Mouse (Mus musculus) T-cell, adult 2 months (primary cell): ENCODE data around the gene Ankrd36.
"Not testable (repeated sequence)": the region's sequence is repeated elsewhere in the genome, so short reads cannot be mapped to it uniquely, and the experiment has no call there.

ENCODE experiments used
- DNase-seq: peaks from one replicate; pipeline ENCODE4 v3.0.0; 2022; ENCODE audit warnings: low spot score

The Ankrd36 gene

DNA sequence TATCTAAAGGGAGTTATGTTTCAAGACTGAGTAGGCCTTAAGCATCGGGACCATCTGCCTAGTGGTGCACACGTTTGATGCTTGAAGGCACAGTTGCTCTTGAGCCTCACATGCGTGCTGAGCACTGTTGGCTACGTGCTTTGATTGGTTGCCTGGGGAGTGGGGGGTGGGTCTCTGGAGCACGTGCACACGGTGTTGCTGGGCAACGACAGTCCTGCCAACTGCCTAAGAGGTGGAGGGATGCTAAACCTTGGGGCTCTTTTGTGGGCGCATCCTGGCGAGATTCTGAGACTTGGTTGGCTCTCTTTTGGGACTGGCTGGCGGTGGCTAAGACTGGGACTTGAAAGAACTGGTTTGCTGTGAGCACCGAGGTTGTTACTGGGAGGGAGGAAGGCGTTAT, at the start of gene Ankrd36:
Gene Ankrd36, plus strand, starts transcription at position 211 of the 400 bp plus-strand sequence.
- no peak for DNase-seq

DNA sequence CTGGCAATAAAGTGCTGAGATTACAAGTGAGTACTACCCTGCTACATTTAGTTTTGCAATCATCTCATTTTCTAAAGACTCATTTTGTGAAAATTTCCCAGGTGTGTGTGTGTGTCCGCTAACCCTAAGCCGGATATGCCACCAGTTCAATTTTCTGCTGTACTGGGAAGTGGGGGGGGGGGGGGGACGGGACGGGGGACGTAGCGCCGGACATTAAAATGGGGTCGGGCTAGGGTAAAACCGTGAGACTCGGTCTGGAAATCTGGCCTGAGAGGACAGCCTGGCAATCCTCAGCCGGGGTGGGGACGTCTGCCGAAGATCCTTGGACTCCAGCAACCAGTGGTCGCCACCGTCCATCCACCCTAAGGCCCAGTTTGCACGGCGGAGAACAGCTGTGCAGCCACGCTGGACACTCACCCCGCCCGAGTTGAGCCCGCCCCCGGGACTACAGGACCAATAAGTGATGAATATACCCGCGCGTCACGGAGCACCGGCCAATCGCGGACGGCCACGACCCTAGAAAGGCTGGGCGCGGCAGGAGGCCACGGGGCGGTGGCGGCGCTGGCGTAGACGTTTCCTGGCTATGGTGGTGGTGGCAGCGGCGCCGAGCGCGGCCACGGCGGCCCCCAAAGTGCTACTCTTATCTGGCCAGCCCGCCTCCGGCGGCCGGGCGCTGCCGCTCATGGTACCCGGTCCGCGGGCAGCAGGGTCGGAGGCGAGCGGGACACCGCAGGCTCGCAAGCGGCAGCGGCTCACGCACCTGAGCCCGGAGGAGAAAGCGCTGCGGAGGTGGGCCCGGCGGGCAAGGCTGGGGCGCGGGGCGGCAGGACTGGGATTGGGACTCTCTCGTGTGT, 48.8 kb upstream of the Ankrd36 start, which contains the start of gene Xbp1:
Gene Xbp1, plus strand, starts transcription at position 248 of the 854 bp plus-strand sequence.
- DNase-seq, result peak; percentile 93

DNA sequence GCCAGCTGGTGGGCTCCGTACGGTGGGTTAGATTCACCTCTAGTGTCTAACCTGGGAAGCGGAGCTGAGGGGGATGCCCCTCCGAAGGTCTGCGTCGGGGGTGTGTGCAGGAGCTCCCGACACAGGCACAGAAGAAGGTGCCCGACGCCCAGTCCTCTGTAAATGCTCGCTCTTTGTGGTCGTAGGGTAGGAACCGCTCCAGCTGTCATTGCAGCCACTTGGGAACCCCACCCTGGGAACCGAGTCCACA, 48.3 kb upstream of the Ankrd36 start:
- DNase-seq, result no peak

DNA sequence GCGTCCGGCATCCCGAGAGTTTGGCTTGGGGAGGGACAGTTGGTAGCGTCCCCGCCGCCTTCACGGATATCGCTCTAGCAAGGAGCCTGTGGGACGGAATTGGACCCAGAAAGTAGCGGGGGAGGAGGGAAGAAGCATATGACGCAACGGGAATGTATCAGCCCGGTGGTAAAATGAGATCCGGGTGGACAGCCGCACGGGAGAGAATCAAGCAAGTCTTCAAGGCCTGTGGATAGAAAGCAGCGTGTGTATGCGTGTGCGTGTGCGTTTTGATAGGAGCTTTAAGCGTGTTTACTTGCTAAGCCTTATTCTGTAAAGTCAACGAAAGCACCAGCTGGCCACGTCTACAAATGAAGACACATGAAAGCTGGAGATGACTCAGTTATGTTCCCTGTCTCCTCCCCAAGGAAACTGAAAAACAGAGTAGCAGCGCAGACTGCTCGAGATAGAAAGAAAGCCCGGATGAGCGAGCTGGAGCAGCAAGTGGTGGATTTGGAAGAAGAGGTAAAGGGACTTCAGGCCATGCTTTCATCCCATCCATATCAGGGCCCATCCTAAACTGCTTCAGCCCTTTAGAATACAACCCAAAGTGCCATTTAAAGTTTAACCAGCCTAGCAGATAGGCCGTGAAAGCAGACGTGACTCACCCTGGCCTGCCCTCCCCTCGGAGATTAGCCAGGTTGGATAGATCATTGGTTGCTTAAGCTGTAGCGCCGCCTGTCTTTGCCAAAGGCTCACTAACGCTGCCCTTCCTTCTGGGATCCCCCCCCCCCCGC, 47.8 kb upstream of the Ankrd36 start:
- DNase-seq, result peak; percentile 71

DNA sequence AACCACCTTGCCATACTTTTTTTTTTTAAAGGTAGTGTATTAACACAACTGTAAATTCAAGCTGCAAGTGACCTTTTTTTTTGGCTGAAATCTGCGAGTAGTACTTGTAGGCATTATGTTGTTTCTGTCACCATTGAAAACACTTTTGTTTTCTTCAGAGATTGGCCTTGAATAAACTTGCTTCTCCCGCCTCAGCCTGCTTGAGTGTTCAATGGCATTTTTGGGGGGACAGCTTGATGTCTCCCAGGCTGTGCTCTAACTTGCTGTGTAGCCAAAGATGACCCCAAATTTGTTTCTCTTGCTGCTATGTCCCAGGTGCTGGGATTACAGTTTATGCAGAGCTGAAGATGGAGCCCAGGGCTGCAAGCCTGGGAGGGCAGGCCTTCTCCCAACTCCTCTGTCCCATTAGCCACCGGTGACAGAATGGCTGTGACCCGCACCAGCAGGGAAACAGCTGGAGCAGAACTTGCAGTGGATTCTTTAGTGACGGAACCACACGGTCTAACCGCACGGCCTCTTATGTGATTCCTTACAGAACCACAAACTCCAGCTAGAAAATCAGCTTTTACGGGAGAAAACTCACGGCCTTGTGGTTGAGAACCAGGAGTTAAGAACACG, 46.6 kb upstream of the Ankrd36 start:
- DNase-seq, result no peak

DNA sequence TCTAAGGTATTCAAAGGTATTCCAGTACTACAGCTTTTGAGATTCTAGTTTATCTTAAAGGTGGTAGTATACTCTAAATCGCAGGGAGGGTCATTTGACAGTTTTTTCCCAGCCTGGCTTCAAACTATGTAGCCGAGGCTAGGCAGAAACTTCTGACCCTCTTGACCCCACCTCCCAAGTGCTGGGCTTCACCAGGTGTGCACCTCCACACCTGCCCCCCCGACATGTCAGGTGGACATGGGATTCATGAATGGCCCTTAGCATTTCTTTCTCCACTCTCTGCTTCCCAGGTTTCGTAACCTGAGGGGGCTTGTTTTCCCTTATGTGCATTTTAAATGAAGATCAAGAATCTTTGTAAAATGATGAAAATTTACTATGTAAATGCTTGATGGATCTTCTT, 44.1 kb upstream of the Ankrd36 start:
- DNase-seq, result no peak

DNA sequence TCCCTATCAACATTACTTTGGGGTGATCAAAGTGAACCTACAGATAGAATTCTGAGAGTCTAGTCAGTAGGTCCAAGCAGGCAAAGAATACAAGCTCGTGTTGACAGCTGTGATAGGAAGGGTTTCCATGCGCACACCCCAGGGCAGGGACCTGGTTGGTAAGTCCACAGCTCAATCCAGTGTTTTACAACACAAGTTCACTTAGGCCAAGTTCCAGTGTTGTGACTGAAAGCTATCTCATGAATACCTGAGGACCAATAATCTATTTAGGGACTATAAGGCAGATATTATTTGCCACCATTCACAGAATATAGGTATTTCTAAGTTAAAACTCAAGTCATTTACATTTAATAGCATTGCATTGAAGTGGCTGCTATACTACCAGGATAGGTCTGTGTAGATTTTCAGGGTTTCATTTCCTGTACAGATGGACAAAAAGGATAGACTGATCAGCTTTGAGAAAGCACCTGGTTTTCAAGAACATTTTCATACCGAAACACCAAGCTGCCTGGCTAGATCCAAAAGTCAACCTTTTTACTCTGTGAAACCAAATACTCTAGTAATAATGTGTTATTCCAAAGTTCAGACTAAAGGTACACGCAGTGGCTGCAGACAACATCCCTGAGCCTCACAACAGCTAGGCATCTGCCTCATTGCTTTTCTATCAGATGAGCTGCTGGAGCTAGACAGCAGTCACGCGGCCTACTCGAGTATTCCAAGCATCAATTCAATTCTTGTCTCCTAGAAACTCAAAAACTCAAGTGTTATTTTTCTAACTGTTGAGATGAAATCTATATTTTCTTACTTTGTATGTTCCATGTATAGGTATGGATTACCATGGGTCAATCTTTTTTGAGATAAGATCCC, 42.7 kb upstream of the Ankrd36 start:
- DNase-seq, result no peak

DNA sequence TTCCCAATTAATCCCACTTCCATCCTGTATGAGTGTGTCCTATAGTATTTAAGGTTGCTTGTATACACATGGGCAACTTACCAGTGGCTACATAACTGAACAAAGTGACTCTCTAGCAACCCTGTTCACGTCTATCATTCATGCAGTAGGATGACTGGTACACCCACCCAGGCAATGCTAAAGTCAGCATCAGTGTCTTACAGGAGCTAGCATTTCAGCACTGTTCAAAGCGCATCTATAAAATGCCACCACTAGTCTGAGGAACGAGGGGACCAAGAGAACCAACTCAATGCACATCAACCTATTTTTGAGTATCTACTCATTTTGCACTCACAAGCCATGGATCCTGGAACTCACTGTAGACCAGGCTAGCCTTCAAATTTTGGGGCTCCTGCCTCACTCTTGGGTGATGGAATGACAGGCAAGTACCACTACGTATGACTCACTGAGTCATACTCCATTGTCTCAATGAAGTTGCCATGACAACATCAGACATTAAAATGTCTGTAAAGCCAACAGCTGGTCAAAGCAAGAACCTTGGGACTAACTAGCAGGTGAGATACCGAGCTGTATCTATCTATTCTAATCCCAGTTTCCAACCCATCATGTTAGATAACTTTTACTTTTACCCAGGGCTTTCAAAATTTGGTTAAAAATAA, 41.5 kb upstream of the Ankrd36 start:
- DNase-seq, result no peak

DNA sequence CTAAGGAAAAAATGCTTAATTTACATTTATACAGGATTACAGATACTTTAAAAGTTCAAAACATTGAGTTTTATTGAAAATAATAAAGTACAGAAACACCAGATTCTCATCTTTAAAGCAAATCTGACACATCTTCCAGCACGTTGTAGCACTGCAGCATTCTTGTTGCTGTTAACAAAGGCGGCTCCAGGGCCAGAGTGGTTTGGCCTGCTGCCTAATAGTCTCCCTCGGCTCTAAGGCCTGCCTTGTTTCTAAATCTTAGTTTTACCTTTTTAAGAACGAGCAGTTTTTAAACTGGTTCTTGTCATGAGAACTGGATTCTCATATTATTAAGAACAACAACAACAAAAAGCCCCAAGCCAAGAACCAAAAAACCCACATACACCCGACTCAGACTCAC, 40.6 kb upstream of the Ankrd36 start:
- no peak for DNase-seq

DNA sequence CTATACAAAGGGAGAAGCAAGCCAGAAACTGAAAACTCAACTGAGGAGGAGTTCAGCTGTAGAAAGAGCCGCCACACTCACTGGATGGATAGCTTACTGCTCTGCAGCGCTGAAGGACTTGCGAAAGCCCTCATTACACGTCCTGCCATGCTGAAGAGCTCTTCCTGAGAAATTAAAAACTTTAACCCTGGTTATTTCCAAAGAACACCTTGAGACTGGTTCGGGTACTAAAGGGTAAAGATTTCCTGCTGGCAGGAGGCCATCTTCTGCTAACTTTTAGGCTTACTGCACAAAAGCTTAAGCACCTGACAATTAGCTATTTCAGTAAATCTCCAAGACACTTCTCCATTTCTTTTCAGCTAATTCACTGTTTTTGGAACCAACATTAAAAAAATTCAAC, 39.3 kb upstream of the Ankrd36 start:
- no peak for DNase-seq

DNA sequence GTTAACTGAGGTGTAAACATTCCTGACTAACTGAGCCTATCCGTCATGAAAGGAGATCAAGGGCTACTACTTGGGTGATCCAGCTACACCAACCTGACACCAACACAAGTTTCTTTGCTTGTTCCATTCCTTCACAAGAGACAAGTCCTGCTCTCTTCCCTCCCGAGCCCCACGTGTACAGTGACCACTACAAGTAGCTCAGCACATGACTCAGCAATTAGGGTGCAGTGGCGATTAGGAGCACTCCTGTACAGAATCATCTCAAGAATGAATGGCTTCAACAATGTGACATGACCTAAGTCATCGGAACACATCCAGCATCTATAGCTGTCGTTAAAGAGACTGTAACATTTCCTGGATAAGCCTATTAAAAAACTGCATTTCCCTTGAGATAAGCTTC, 38.8 kb upstream of the Ankrd36 start:
- no peak for DNase-seq

DNA sequence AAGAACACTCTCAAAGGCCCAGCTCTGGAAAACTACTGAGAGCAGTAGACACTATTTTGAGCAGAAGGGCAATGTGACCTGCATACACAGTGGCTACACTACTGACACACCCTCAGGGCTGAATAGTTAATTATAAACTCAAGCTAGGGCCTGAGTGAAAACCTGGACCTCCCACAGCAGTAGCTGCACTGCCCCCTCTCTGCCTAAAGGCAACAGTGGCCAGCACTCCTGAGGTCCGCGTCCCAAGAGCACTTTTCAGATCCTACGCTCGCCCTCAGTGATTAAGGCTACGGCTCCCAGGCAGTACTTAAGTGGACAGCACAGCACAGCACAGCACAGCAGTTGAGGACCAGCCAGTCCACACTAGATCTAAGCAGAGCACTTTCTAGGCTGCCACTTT, 36.4 kb upstream of the Ankrd36 start:
- no peak for DNase-seq

DNA sequence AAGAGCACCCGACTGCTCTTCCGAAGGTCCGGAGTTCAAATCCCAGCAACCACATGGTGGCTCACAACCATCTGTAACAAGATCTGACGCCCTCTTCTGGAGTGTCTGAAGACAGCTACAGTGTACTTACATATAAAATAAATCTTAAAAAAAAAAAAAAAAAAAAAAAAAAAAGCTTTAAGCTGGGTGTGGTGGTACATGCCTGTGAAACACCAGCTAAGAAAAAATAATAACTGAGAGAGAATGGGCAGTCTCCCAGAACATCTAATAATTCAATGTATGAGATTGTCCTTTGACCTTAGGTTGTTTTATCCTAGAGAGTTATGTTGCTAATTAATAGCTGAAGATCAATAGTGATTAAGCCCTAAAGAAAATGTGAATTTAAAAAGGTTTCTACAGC, 32.0 kb upstream of the Ankrd36 start:
- DNase-seq, result not testable (repeated sequence)

DNA sequence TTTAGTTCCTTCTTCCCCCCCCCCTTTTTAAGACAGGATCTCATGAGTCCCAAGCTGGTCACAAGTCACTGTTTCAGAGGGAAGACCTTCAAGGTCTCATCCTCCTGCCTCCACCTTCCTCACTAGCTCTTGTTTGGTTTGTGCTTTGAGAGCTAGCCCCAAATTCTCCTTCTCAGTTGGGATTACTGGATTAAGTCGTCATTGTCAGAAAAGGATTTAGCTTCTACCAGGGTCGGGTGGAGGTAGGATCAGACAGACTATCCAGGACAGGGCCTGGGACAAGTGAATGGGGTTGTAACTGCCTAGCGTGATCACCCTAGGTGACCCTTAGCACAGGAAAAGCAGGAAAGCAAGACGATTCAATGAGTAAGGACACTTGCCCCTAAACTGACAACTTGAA, 29.2 kb upstream of the Ankrd36 start:
- no peak for DNase-seq

DNA sequence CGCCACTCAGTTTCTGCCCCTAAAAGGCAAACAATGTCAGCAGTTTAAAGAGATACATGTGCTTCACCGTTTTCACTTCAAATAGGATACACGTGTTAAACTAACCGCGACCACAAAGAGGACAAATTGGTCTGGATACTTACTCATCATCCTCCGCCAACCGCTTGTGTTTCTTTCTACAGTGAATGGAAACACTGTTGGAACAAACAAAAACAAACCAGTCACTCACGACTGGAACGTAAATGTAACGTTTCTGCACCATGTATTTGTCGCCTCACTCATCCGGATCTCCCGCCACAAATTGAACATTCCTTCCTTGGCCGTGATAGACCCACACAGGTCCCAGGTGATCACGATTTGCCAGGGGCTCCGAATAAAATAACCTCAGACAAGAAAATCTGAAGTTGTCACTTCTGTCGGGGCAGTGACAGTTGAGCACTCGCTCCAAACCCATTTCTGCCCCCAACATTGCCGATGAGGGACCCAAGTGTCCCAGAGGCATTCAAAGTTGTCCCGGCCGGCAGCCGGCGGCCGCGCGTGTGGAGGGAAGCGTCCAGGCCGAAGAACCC, 28.2 kb upstream of the Ankrd36 start:
- DNase-seq, result peak; percentile 43

DNA sequence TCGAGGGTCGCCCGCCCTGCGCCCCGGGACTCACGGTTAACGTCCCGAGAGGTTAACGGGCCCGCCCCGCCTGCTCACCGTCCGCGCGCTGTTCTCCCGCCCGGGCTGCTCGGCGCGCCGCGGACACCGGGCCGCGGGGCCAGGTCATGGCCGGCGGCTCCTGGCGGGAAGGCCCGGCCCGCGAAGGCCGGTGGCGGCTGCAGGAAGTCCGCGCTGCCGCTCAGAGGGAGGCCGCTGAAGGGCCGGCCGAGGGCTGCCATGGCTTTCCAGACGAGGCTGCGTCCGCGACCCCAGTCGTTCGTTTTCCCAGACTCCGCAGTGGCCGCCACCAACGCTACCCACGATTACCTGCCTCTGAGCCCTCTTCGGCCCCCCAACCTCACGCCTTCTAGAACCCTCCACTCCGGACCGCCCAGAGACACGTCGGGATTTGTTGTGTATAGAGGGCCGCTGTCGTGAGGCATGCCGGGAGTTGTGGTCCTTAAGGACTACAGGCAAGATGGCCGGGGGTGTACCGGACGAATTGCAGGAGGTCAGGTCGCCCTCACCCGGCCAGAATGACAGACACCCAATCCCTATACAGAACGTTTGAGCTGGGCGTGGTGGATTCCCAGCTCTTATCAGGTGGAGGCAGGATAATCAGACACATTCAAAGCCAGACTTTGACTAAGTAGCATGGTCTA, 27.5 kb upstream of the Ankrd36 start, which contains the start of gene Ccdc117:
Gene Ccdc117, minus strand, starts transcription at position 389 of the 683 bp plus-strand sequence.
- peak; percentile 83 for DNase-seq

DNA sequence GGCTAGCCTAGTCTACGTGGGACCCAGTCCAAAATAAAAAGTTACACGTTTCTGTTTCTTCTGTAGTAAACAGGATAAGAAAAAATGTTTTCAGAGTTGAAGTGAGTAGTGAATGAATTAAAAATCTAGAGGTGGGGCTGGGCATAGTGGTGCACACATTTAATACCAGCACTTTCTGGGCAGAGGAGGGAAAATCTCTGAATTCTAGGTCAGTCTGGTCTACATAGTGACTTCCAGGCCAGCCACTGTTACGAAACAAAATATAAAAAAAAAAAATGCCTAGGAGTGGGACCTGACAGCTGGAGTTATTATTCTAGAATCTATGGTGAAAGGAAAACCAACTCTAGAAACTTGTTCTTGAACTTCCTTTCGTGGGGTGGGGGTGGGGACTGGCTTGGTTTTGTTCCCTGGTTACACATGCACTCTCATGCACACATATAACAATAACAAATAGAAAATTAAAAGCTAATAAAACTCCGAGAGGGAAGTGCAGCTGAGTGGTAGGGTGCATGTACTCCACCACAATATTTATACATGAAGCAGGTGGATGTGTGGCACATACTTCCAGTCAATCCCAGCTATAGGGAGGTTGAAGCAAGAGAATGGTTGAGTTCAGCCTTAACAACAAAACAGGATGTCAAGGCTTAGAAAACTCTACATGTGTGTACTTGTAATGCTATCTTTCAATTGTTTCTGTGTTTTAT, 26.9 kb upstream of the Ankrd36 start:
- no peak for DNase-seq

DNA sequence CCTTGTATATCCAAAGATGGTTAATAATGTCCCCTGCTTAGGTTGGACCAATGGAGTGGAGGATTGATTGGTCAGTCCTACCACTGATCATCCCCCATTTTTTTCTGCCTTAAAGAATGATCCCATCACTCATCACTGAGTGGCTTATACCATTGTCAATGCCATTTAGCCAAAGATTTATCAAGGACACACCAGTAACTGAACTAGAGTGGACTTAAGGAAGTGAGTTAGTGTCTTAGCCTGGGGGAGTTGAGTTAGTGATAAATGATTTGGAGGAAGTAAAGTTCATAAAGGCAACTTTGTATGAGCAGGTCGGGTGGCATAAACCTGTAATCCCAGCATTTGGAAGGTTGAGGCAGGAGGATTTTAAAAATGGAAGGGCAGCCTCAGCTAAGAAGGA, 26.2 kb upstream of the Ankrd36 start:
- DNase-seq, result no peak

DNA sequence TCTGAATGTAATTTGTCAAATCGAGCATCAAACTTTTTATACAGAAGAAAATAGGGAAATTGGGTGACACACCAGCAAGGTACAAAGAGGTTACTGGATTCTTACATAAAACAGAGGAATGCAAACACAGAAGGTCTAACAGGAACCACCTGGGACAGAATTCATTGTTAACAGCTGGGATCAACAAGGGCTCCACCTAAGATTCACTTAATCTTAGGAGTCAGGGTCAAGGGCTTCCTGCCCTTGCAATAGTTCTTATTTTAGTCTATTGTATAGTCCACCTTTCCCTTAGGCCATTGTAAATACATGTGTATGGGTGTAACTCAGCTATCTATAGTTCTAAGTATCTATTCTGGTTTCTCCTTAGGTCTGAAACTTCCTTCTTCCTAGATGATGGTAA, 24.8 kb upstream of the Ankrd36 start:
- not testable (repeated sequence) for DNase-seq

DNA sequence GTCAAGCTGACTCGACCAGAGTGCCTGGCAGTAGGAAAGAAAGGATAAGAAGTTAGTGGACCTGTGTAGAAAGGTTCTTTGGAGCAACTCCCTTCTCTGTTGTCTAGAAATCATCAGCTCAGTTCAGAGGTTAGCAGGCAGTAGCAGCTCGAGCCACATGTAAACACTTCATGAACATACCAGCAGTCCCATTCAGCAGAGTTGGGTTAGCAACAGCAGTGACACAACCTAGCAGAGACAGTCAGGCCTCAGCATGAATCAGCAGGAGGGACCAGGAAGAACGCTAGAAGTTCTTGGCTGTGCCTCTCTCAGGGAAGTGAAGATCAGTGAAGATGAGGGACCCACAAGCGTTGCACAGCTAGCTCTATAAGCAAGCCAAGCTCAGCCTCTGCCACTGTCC, 24.0 kb upstream of the Ankrd36 start:
- DNase-seq, result no peak
